Mouse (Mus musculus) ovary, postnatal 36 days (tissue): ENCODE results near the gene Neurog1.

Source experiments
- DNase-seq: peaks from one replicate; pipeline ENCODE4 v3.0.0; 2022; ENCODE audit warnings: low spot score, mixed read lengths

The Neurog1 gene

GRCm38 (mm10) chr13:56251924-56252619, at the start of gene Neurog1:
Neurog1 (minus strand) TSS chr13:56252163.
- peak; percentile 16 for DNase-seq

- no peak for DNase-seq
Measured at GRCm38 (mm10) chr13:56299336-56299735, 47.4 kb upstream of the Neurog1 start.

DNA sequence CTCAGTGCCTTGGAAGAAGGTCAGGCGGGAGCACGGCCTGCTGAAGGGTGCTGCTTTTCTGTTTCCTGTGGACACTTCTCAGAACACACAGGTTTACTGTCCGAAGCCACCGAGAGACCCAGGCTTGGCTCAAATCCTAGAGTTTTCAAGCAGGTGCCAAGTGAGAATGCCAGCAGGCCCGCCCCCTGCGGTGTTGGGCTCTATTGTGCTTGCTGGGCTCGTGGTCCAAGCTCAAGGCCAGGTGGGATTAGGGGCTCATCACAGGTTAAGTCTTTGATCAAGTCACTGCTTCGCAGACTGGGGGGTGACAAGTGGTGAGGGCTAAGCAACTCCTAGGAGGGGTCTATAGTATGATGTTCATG, 44.7 kb upstream of the Neurog1 start:
- peak; percentile 7 for DNase-seq

GRCm38 (mm10) chr13:56295943-56296658, 44.1 kb upstream of the Neurog1 start, which contains the start of gene Cxcl14:
Cxcl14 (minus strand) TSS chr13:56296551.
- peak; percentile 35 for DNase-seq

GRCm38 (mm10) chr13:56295586-56295942, 43.6 kb upstream of the Neurog1 start:
- no peak for DNase-seq

GRCm38 (mm10) chr13:56294908-56295307, 42.9 kb upstream of the Neurog1 start:
- no peak for DNase-seq

GRCm38 (mm10) chr13:56289998-56290397, 38.0 kb upstream of the Neurog1 start:
- no peak for DNase-seq

GRCm38 (mm10) chr13:56289261-56289660, 37.3 kb upstream of the Neurog1 start:
- DNase-seq, result no peak

DNA sequence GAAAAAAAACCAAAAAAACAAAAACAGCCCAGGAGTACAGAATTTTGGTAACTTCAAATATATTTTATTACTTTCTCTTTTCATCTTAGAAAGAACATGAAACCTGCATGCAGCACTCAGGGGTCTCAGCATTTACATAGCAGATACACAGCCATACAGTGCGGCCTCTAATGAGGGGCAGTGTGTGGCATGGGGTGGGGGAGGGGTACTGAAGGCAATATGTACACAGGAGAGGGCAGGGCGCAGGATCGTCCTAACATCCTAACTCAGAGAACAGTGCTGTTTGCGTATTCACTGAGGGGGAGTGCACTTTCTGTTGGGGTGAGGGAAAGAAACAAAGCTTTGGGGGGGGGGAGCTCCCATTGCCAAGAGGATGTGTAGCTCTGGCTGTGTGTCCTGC, 36.6 kb upstream of the Neurog1 start:
- DNase-seq, result no peak

DNA sequence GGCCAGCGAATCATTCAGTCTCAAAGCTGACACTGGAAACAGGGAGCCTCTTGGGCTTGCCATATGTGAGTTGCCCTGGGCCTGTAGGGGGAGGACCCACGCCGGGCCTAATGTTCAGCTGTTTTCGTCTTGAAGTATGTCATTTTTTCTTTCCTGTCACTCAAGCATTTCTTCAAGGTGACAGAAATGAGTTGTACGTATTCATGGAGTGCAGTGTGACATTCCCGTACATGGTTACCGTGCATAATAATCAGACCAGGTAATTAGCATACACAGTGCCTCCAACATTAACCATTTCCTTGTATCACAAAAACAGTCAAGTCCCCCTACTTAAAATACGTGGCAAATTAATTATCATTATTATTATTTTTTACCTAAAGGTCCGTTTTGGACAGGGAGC, 35.1 kb upstream of the Neurog1 start:
- DNase-seq, result no peak

GRCm38 (mm10) chr13:56283321-56283720, 31.4 kb upstream of the Neurog1 start:
- DNase-seq, result no peak

DNA sequence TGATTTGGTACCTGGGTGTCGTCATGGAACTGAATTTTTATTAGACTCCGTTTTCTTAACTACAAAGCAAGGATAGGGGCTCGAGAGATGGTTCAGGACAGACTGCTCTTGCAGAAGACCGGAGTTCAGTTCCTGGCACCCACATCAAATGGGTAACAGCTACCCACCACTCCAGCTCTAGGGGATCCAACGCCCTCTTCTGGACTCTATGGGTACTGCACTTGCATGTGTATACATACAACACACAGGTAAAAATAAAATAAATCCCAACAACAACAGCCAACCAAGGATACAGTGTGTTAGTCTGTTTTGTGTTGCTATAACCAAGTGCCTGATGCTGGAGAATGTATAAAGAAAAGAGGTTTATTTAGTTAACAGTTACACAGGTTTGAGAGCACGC, 28.4 kb upstream of the Neurog1 start:
- no peak for DNase-seq

DNA sequence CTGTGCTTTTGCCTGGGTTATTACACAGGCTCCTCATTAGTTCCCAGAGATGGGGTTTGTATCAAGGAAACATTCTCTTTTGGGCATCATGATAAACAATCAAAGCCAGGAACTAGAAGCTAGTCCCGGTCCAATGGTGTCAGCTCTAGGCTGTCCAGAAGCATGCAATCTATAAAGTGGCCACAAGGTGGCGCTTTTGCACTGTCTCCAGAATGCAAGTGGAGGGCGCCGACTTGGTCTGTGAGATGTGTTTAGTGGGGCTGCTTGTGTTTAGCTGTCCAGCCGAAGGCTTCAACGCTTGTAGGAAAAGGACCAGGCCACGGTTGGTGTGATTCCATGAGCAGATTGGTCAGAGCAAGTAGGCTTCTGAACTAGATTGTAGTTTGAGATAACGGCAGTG, 27.5 kb upstream of the Neurog1 start:
- peak; percentile 77 for DNase-seq

DNA sequence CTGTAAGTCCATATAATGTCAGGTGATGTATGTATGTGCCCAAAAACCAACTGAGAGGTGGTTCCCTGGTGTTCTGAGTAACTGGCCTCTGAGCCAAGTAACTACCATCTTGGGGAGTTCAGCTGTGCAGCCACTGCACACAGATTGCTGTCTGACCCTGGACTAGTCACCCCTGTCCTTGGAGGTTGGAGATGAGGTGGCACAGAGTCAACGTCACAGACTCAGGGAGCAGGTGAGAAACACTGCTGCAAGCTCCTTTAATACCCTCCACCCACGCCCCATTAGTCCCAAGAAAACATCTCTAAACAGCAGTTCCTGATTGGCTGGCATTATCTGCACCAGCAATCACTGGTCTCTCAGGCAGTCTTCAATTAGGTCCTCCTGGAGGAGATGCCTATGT, 23.2 kb upstream of the Neurog1 start:
- no peak for DNase-seq

DNA sequence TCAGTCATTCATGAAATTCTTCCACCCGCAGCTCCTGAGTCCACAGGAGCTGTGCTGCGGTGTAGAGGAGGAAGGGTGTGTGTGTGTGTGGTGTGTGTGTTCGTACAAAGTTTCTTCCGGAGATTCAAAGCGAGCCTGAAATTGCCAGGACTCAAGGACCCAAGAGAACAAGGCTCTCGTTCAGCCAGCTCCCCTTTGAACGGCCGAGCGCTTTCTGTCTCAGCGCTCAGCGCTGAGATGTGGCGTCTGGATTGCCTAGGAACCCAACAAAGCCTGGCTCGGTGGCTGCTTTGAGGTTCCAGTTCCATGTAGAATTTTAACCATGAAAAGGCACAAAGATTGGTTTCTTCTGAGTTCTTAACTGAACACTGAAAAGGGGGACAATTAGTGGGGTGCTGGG, 18.2 kb upstream of the Neurog1 start:
- no peak for DNase-seq

DNA sequence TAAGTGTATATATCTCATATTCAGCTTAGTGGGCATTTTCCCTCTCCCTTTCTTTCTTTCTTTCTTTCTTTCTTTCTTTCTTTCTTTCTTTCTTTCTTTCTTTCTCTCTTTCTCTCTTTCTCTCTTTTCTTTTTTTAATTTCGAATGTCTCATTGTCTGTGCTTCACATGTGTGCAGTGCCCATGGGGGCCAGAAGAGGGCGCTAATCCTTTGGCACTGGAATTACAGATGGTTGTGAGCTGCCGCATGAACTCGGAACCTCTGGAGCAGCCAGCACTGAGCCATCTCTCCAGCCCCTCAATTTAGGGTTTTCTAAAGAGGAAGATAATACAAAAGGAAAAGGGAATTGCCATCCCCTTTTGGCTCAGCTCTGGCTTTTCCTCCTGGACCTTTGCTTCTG, 15.4 kb upstream of the Neurog1 start:
- no peak for DNase-seq

DNA sequence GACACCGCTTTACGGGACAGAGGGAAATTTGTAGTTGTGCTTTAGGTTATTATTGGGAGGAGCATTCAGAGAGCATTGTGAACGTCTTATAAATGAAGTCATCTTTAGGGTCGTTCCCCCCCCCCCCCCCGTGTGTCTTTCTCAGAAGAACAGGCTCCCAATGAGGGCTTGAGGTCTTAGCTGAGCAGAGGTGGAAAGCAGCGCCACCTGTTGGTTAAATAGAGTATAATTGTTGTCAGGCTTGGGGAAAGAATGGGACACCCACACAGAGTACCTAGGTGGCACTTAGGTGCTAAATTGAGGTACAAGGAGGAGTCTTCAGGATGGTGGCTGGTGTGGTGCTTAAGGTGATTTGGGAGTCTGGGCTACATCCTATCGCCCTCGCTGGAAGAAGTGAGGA, 14.5 kb upstream of the Neurog1 start:
- DNase-seq, result no peak

DNA sequence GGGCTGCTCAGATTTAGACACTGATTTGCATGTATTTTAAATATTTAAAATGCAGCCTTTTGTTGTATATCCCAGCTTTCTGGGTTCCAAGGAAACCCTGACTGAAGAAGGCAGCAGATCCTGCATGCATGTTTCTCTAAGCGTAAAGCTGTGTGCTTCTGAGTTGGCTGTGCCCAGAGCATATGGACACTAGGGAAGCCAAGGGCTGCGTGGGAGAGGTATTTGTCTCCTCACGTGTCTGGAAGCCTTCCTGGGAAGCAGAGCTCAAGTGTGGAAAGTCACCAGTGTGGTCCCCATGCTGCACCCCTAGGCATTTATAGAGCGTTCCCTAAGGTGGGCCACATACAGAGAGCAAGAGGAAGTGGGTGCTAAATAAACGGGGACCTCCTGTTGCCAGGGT, 13.7 kb upstream of the Neurog1 start:
- DNase-seq, result no peak

DNA sequence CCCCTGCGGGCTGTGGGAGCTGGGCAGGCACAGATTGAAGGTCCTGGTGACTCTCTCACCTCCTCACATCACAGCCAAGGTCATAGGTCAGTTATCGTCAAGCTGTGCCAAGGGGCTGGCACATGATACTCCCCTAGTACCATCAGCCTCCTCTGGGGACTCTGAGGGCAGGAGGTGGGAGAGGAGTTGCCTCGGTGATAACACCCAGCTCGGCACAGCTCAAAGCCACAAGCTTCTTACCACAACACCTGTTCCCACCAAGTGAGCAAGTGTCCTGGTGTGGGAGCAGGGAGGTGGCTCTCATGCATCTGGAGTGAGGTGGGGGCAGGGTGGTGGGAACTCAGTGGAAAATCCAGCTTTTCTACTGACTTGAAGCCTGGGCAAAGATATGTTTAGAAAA, 10.3 kb upstream of the Neurog1 start:
- DNase-seq, result no peak

GRCm38 (mm10) chr13:56260344-56260780, 8.4 kb upstream of the Neurog1 start:
- DNase-seq, result no peak

GRCm38 (mm10) chr13:56259926-56260250, 7.9 kb upstream of the Neurog1 start:
- no peak for DNase-seq

GRCm38 (mm10) chr13:56259021-56259925, 7.3 kb upstream of the Neurog1 start:
- no peak for DNase-seq
